Comparison of ENCODE assay signal across 1 mouse cellular context in genomic region chr11:62457891-62458270, GRCm38 (mm10).
TF ChIP-seq lines count a peak whose summit lies in the region.

No protein-coding gene starts in this region.

TF ChIP-seq in MEL, 35 proteins besides CTCF, POLR2A, EP300 and RAD21 (continued from another document):
- TF ChIP-seq E2F4 (IDR thresholded peaks at IDR 0.05; ENCODE audit: borderline replicate concordance, low read depth, low read length) = no peak
- peak; percentile 70 for TF ChIP-seq GATA1 (IDR thresholded peaks at IDR 0.05; ENCODE audit: low read depth, low read length)
- no peak for TF ChIP-seq NELFE (IDR thresholded peaks at IDR 0.05; ENCODE audit: low read depth, low read length)
- TF ChIP-seq GABPA (IDR thresholded peaks at IDR 0.05; ENCODE audit: low read depth, low read length) = no peak
- no peak for TF ChIP-seq NRF1 (IDR thresholded peaks at IDR 0.05; ENCODE audit: insufficient read depth, low read depth, low read length, poor library complexity, severe bottlenecking)
- TF ChIP-seq TBP (IDR thresholded peaks at IDR 0.05; ENCODE audit: low read depth, low read length) = no peak; the same call in 1 of the 2 replicates
- 0 out of 2 replicates have a peak, but pooled peaks have one; percentile 47 for TF ChIP-seq ETS1 (IDR thresholded peaks at IDR 0.05; ENCODE audit: low read depth, low read length)
- TF ChIP-seq USF1 (IDR thresholded peaks at IDR 0.05; ENCODE audit: low read depth, low read length) = no peak
- TF ChIP-seq SIN3A (IDR thresholded peaks at IDR 0.05; ENCODE audit: low read length) = peak; percentile 77; the same call in 1 of the 2 replicates
- no peak for TF ChIP-seq MAFK (IDR thresholded peaks at IDR 0.05; ENCODE audit: borderline replicate concordance, low read depth, low read length)
- no peak for TF ChIP-seq ZMIZ1 (IDR thresholded peaks at IDR 0.05; ENCODE audit: low read depth, low read length)
- no peak for TF ChIP-seq POLR2AphosphoS5 (IDR thresholded peaks at IDR 0.05; ENCODE audit: borderline replicate concordance, low read depth, low read length)
- TF ChIP-seq ZKSCAN1 (IDR thresholded peaks at IDR 0.05; ENCODE audit: low read depth, low read length) = no peak
